Mouse (Mus musculus) G1E (cell line): ENCODE data around the gene Phtf2.

ENCODE experiments used
- CTCF ChIP-seq: IDR thresholded peaks from 2 replicates; pipeline ENCODE4 v1.5.1; 2012; ENCODE audit warnings: low read depth, low read length, inconsistent platforms, mixed read lengths
- GATA1 ChIP-seq: IDR thresholded peaks from 2 replicates; pipeline ENCODE4 v1.6.1; 2012; ENCODE audit warnings: borderline replicate concordance, low read length, inconsistent platforms, mixed read lengths
- POLR2AphosphoS5 ChIP-seq: IDR thresholded peaks from 2 replicates; pipeline ENCODE4 v1.6.1; 2012; ENCODE audit warnings: low read depth, low read length, inconsistent platforms; ENCODE audit not compliant: insufficient replicate concordance
- TAL1 ChIP-seq: conservative IDR thresholded peaks from 2 replicates; pipeline ENCODE4 v1.6.1; 2012; ENCODE audit warnings: low read depth, low read length, inconsistent platforms, mixed read lengths

GRCm38 (mm10) chr5:20929669-20930151 lies 47.8 kb upstream of the Phtf2 start:
- TF ChIP-seq GATA1 (no peak), POLR2AphosphoS5 (no peak), CTCF (no peak), TAL1 (no peak)
